Mouse (Mus musculus) lung, postnatal 0 days (tissue): ENCODE results near the gene Zfp787. TPM values are rescaled to one million over a fixed set of nuclear protein-coding genes. Genes with fewer than 3 reads are reported as not detected.

Source experiments
- ATAC-seq: fragments of 200-750 bp; cut with Nextera tagmentation; 2 replicates; pipeline ENCODE4 v1.8.0; 2017; ENCODE audit warnings: moderate library complexity
- DNase-seq: peaks from one replicate; pipeline ENCODE4 v3.0.0-alpha.2; 2016; ENCODE audit warnings: low spot score
- H3K27ac ChIP-seq: fragments of 300-500 bp; sonication (generic); 2 replicates; pipeline ENCODE4 v1.5.1; 2014; ENCODE audit warnings: antibody characterized with exemption, mild to moderate bottlenecking, low read length, mixed read lengths
- H3K27me3 ChIP-seq: fragments of 300-500 bp; sonication (generic); replicated peaks from 2 replicates; pipeline ENCODE4 v1.6.1; 2014; ENCODE audit warnings: low read length, mixed read lengths; ENCODE audit not compliant: insufficient read depth
- H3K36me3 ChIP-seq: fragments of 300-500 bp; sonication (generic); 2 replicates; pipeline ENCODE4 v1.6.1; 2014; ENCODE audit warnings: low read length, mixed read lengths; ENCODE audit not compliant: insufficient read depth
- H3K4me1 ChIP-seq: fragments of 300-500 bp; sonication (generic); 2 replicates; pipeline ENCODE4 v1.6.1; 2014; ENCODE audit warnings: antibody characterized with exemption, low read depth, low read length, mixed read lengths; ENCODE audit not compliant: insufficient read depth
- H3K4me2 ChIP-seq: fragments of 300-500 bp; sonication (generic); replicated peaks from 2 replicates; pipeline ENCODE4 v1.6.1; 2014; ENCODE audit warnings: low read depth, mild to moderate bottlenecking, low read length, moderate library complexity, mixed read lengths
- H3K4me3 ChIP-seq: fragments of 300-500 bp; sonication (generic); 2 replicates; pipeline ENCODE4 v1.5.1; 2014; ENCODE audit warnings: low read depth, low read length
- H3K9ac ChIP-seq: fragments of 300-500 bp; sonication (generic); replicated peaks from 2 replicates; pipeline ENCODE4 v1.6.1; 2014; ENCODE audit warnings: low read depth, mild to moderate bottlenecking
- H3K9me3 ChIP-seq: fragments of 300-500 bp; sonication (generic); 2 replicates; pipeline ENCODE4 v1.6.1; 2016; ENCODE audit warnings: low read length, mixed read lengths
- CTCF ChIP-seq: IDR thresholded peaks from 2 replicates; pipeline ENCODE4 v1.5.1; 2016; ENCODE audit warnings: antibody characterized with exemption, mild to moderate bottlenecking
- EP300 ChIP-seq: IDR thresholded peaks from 2 replicates; pipeline ENCODE4 v1.6.1; 2016; ENCODE audit warnings: antibody characterized with exemption, mild to moderate bottlenecking, control low read depth
- WGBS: fragments of 180-500 bp; shearing (Covaris S2); extraction: QIAGEN DNeasy Blood & Tissue Kit; methylation state at CpG from one replicate; pipeline ENCODE4 v1.1.7; 2014; 5-methylcytosine and 5-hydroxymethylcytosine counted together
- polyA plus RNA-seq: library from polyadenylated mRNA; unstranded; fragments of >200 nt; fragmentation: Nextera tagmentation; extraction: Ambion mirVana; gene quantifications from 2 replicates; pipeline ENCODE4 v1.2.1, GENCODE M21; 2015

Gene Zfp787
- polyA plus RNA-seq, 1 experiment from 2014 or later, result 47.4 TPM

- WGBS, result 58% methylated on average over 43 of the region's 45 CpGs
- DNase-seq, result no peak
- H3K27ac ChIP-seq, result no peak overlapping the region
- no peaks in the 10 kb centered on the region for H3K9me3 ChIP-seq
- no peak overlapping the region for H3K4me3 ChIP-seq
- 0 out of 2 replicates have a peak, but pooled peaks cover 21% of the 10 kb centered on the region for H3K36me3 ChIP-seq
- no peak for ATAC-seq
- no peaks in the 10 kb centered on the region for H3K27me3 ChIP-seq
- no peak overlapping the region for H3K4me2 ChIP-seq
- H3K9ac ChIP-seq, result no peak overlapping the region
- H3K4me1 ChIP-seq, result no peaks in the 10 kb centered on the region
- TF ChIP-seq CTCF, result peak; percentile 47
- TF ChIP-seq EP300, result no peak
Observed at GRCm38 (mm10) chr7:6189542-6189941, 33.7 kb upstream of the Zfp787 start.

DNA sequence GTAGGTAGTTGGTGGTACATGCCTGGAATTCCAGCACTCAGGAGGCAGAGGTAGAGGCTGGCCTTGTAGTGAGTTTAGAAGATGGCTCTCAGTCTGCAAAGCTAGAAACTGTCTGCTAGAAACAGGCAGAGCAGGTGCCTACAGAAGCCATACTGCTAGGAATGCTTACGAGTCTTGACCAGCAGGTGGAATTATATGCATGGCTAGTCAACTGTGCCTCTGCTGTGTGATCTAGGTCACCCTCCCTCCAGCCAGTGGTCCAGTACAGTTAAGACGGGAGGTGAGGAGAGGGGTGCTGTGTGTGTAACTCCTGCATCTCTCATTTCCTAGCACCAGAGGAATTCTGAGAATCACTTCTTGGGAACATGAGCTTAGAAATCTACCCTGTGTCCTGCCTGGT lies 31.0 kb upstream of the Zfp787 start:
- Histone ChIP-seq H3K27ac (no peak overlapping the region), H3K4me3 (no peak overlapping the region), H3K9ac (no peak overlapping the region), H3K4me2 (no peak overlapping the region), H3K27me3 (no peaks in the 10 kb centered on the region), H3K4me1 (no peaks in the 10 kb centered on the region), H3K9me3 (no peaks in the 10 kb centered on the region), H3K36me3 (0 out of 2 replicates have a peak, but pooled peaks cover 21% of the 10 kb centered on the region)
- ATAC-seq, result no peak
- no peak for TF ChIP-seq EP300
- TF ChIP-seq CTCF, result no peak
- WGBS, result 91% methylated on average over 2 of the region's 2 CpGs
- DNase-seq, result no peak

- DNase-seq (no peak), ATAC-seq (no peak)
- Histone ChIP-seq H3K9ac (no peak overlapping the region), H3K4me2 (no peak overlapping the region), H3K36me3 (0 out of 2 replicates have a peak, but pooled peaks cover 21% of the 10 kb centered on the region), H3K27me3 (no peaks in the 10 kb centered on the region), H3K27ac (no peak overlapping the region), H3K4me3 (no peak overlapping the region), H3K9me3 (no peaks in the 10 kb centered on the region), H3K4me1 (no peaks in the 10 kb centered on the region)
- TF ChIP-seq EP300, result no peak
- TF ChIP-seq CTCF, result no peak
- whole genome bisulfite sequencing, result 84% methylated on average over 2 of the region's 2 CpGs
Observed at GRCm38 (mm10) chr7:6186176-6186575, 30.4 kb upstream of the Zfp787 start.

DNA sequence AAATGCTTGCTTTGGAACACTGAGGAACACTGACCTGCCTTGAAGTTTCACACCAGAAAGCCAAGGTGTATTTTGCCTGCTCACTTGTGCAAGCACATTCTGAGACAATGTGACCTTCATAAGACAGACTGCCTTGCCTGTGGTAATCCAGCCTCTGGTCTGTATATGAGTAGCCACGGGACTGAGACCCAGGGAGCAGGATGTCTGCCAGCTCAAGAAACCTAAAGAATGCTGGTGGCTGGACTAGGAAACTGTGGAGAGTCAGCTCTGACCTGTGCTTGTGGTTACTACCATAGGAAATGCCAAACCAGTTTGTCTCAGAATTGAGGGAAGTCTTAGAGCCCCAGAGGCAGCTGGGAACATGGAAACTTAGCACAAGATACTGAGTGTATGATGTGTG lies 29.6 kb upstream of the Zfp787 start:
- Histone ChIP-seq H3K9ac (no peak overlapping the region), H3K4me1 (no peaks in the 10 kb centered on the region), H3K4me3 (no peak overlapping the region), H3K9me3 (no peaks in the 10 kb centered on the region), H3K27ac (no peak overlapping the region), H3K27me3 (no peaks in the 10 kb centered on the region), H3K36me3 (0 out of 2 replicates have a peak, but pooled peaks cover 21% of the 10 kb centered on the region), H3K4me2 (no peak overlapping the region)
- no peak for TF ChIP-seq CTCF
- TF ChIP-seq EP300, result no peak
- WGBS, result 80% methylated on average over 1 of the region's 1 CpGs
- DNase-seq (no peak), ATAC-seq (no peak)

DNA sequence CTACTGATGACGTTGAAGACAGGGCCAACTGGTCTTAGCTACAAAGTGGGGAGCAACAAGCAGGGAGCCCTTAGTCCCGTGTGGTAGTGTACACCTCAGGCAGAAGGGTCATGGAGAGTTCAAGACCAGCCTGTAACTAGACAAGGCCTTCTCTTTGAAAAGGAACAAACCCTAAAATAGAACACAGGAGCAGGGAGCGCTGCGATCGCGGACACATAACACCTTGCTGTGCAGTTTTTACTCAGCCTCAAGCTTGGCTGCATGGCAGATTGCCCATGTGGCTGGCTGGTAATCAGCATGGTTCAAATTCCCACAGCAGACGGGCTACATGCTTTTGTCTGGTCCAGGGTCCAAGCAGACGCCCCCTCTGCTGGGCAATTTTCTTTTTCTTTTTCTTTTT lies 28.7 kb upstream of the Zfp787 start:
- Histone ChIP-seq H3K4me2 (no peak overlapping the region), H3K27me3 (no peaks in the 10 kb centered on the region), H3K9me3 (no peaks in the 10 kb centered on the region), H3K4me3 (no peak overlapping the region), H3K4me1 (no peaks in the 10 kb centered on the region), H3K9ac (no peak overlapping the region), H3K36me3 (0 out of 2 replicates have a peak, but pooled peaks cover 14% of the 10 kb centered on the region), H3K27ac (no peak overlapping the region)
- DNase-seq, result no peak
- no peak for ATAC-seq
- WGBS, result 87% methylated on average over 8 of the region's 8 CpGs
- no peak for TF ChIP-seq EP300
- TF ChIP-seq CTCF, result no peak

DNA sequence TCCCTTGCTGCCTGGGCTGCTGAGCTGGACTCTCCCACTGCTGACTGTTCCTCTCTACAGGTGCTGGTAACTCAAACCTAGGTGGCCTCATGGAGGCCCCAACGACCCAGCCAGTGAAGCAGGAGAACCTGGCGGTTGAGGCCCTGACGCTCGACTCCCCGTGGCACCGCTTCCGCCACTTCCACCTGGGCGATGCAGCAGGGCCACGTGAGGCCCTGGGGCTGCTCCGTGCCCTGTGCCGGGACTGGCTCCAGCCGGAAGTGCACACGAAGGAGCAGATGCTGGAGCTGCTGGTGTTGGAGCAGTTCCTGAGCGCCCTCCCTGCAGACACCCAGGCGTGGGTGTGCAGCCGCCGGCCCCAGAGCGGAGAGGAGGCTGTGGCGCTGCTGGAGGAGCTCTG lies 28.0 kb upstream of the Zfp787 start:
- ATAC-seq (no peak), DNase-seq (no peak)
- TF ChIP-seq EP300 (no peak), CTCF (no peak)
- Histone ChIP-seq H3K9ac (no peak overlapping the region), H3K4me2 (no peak overlapping the region), H3K4me3 (no peak overlapping the region), H3K27ac (no peak overlapping the region), H3K27me3 (no peaks in the 10 kb centered on the region), H3K4me1 (no peaks in the 10 kb centered on the region), H3K36me3 (0 out of 2 replicates have a peak, but pooled peaks cover 14% of the 10 kb centered on the region), H3K9me3 (no peaks in the 10 kb centered on the region)
- 92% methylated on average over 19 of the region's 19 CpGs for WGBS

DNA sequence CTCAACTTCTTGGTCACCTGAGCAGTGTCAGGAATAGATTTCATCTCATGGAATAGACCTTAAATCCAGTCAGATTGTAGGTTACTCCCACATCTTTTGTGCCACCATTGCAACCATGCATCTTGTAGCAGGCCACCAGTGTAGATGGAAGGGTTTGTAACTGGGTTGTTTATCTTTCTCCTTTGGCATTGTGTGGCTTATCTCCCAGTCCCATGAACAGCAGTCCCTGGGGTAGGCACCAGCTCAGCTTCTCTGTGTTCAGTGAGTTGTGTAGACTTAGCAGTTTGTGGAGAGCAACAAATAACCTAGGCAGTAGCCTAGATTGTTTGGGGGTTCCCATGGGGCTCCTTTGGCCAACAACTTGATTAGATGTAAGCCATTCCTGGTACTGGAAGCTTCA lies 27.1 kb upstream of the Zfp787 start:
- Histone ChIP-seq H3K9ac (no peak overlapping the region), H3K9me3 (no peaks in the 10 kb centered on the region), H3K27ac (no peak overlapping the region), H3K4me3 (no peak overlapping the region), H3K36me3 (0 out of 2 replicates have a peak, but pooled peaks cover 9% of the 10 kb centered on the region), H3K27me3 (no peaks in the 10 kb centered on the region), H3K4me1 (no peaks in the 10 kb centered on the region), H3K4me2 (no peak overlapping the region)
- TF ChIP-seq EP300, result no peak
- TF ChIP-seq CTCF, result no peak
- no peak for ATAC-seq
- no peak for DNase-seq
